24 mouse cellular contexts compared by ENCODE assay signal in the genomic region with DNA sequence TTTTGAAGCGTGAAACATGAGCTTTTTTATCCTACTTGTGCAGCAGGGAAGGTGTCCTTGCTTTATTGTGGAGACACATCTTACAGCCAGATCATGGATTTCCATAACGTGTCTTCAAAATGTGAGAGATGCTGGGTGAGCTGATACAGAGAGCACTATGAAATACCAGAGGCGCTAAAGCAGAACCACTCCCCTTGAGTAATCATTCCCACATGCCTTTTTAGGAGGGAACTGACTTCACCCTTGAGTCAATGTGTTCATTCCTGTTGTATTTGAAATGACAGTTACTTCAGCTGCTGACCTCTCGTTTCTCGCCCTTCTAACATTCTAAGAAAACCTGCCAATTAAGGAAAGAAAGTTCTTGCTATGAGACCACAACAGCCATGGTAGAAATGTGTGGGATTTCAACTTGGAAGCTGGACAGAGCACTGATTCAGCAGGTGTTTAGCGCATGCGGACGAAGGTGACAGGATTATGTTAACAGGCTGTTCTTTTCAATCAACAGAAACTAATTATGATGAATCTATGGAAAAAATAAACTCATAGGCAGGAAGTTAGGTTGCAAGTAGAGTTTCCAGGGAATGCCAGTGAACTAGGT. TPM values are rescaled to one million over a fixed set of nuclear protein-coding genes. Genes with fewer than 3 reads are reported as not detected.
A peak's percentile ranks its signal among the peaks of the same experiment; 100 is the strongest.
DNase-seq lines count a peak whose midpoint lies in the region; ATAC-seq and TF ChIP-seq lines count a peak whose summit lies in the region.
"Had no signal": no experiment of that assay in that cellular context is flagged by ENCODE, and none has a peak within 500 bp of the region (broad histone marks: within the 10 kb centered on the region; RNA-seq: fewer than 3 reads in every experiment).

No protein-coding gene starts in this region.

- DNase-seq in lung, postnatal 0 days (ENCODE audit: low spot score), result peak; percentile 76
- no peak for DNase-seq in lung, postnatal 14 days
- DNase-seq in cerebellum, adult 11-12 months, result no peak
- no peak for DNase-seq in heart, postnatal 25 days (ENCODE audit: low spot score)
- no peak for DNase-seq in kidney, postnatal 14 days
- DNase-seq: adrenal gland, adult 2 months; adrenal gland, postnatal 14 days; cerebellum, adult 11 months; cerebellum, adult 9-10 months; cerebellum, postnatal 14 days; forebrain, postnatal 0 days; gastrocnemius, adult 2 months; gastrocnemius, postnatal 14 days; heart, adult 11 months; heart, postnatal 36 days had no signal

- H3K4me1 ChIP-seq in lung, postnatal 0 days (ENCODE audit: insufficient read depth, low read depth, low read length), result no peaks in the 10 kb centered on the region
- H3K4me1 ChIP-seq in embryonic fibroblast, embryonic 13.5 days (ENCODE audit: control insufficient read depth, insufficient read depth, low read length), result peaks cover 5% of the 10 kb centered on the region
- H3K4me1 ChIP-seq: embryonic facial prominence, embryonic 13.5 days; hindbrain, embryonic 10.5 days; hindbrain, embryonic 13.5 days; intestine, embryonic 15.5 days had no signal

- no peaks in the 10 kb centered on the region for H3K9me3 ChIP-seq in lung, postnatal 0 days (ENCODE audit: low read length)
- H3K9me3 ChIP-seq: embryonic facial prominence, embryonic 13.5 days; hindbrain, embryonic 10.5 days; hindbrain, embryonic 13.5 days; intestine, embryonic 15.5 days had no signal

- no peak overlapping the region for H3ac ChIP-seq in C2C12 (ENCODE audit: control insufficient read depth, insufficient read length, low read depth)

- TF ChIP-seq POLR2A in embryonic fibroblast, embryonic 13.5 days (IDR thresholded peaks at IDR 0.05; ENCODE audit: low read depth, low read length), result no peak

- no peak overlapping the region for H3K9ac ChIP-seq in lung, postnatal 0 days (replicated peaks; ENCODE audit: low read depth)
- H3K9ac ChIP-seq: embryonic facial prominence, embryonic 13.5 days; forebrain, postnatal 0 days; hindbrain, embryonic 13.5 days; intestine, embryonic 15.5 days had no signal

- WGBS in lung, postnatal 0 days, result 55% methylated on average over 8 of the region's 8 CpGs

- no peaks in the 10 kb centered on the region for H3K79me3 ChIP-seq in C2C12 (ENCODE audit: low read depth)

- no peaks in the 10 kb centered on the region for H3K36me3 ChIP-seq in lung, postnatal 0 days (ENCODE audit: insufficient read depth, low read length)
- no peaks in the 10 kb centered on the region for H3K36me3 ChIP-seq in C2C12 (ENCODE audit: control insufficient read depth, insufficient read depth)
- H3K36me3 ChIP-seq: embryonic facial prominence, embryonic 13.5 days; hindbrain, embryonic 10.5 days; hindbrain, embryonic 13.5 days; intestine, embryonic 15.5 days had no signal

- H3K4me3 ChIP-seq in lung, postnatal 0 days (ENCODE audit: low read depth, low read length), result no peak overlapping the region
- H3K4me3 ChIP-seq in C2C12 (ENCODE audit: insufficient read depth, poor library complexity, severe bottlenecking), result no peak overlapping the region
- H3K4me3 ChIP-seq in embryonic fibroblast, embryonic 13.5 days (ENCODE audit: insufficient read depth, low read length), result no peak overlapping the region
- H3K4me3 ChIP-seq: embryonic facial prominence, embryonic 13.5 days; gastrocnemius, adult 2 months; hindbrain, embryonic 10.5 days; hindbrain, embryonic 13.5 days; intestine, embryonic 15.5 days had no signal

- no peak overlapping the region; the same call in 1 of the 2 replicates for H3K27ac ChIP-seq in lung, postnatal 0 days (ENCODE audit: low read length)
- H3K27ac ChIP-seq in embryonic fibroblast, embryonic 13.5 days (ENCODE audit: insufficient read depth, low read length), result peak overlapping the region; percentile 76; the same call in 1 of the 2 replicates
- H3K27ac ChIP-seq: embryonic facial prominence, embryonic 13.5 days; gastrocnemius, adult 2 months; hindbrain, embryonic 10.5 days; hindbrain, embryonic 13.5 days; intestine, embryonic 15.5 days had no signal

- ATAC-seq in lung, postnatal 0 days, result peak; percentile 62
- ATAC-seq: forebrain, embryonic 14.5 days; forebrain, postnatal 0 days; hindbrain, embryonic 16.5 days; intestine, embryonic 15.5 days had no signal

- H3K27me3 ChIP-seq in lung, postnatal 0 days (replicated peaks; ENCODE audit: insufficient read depth, low read length), result no peaks in the 10 kb centered on the region
- no peaks in the 10 kb centered on the region for H3K27me3 ChIP-seq in C2C12 (ENCODE audit: control insufficient read depth, insufficient read depth, insufficient read length)
- H3K27me3 ChIP-seq: embryonic facial prominence, embryonic 13.5 days; hindbrain, embryonic 13.5 days; intestine, embryonic 15.5 days had no signal

- intact Hi-C loops in heart, postnatal 25 days (cut with DNase I), result no loop called here

- no peak overlapping the region for H3K4me2 ChIP-seq in lung, postnatal 0 days (replicated peaks; ENCODE audit: low read depth, low read length)
- H3K4me2 ChIP-seq: embryonic facial prominence, embryonic 13.5 days; heart, embryonic 11.5 days; hindbrain, embryonic 13.5 days; intestine, embryonic 15.5 days had no signal

- peak; percentile 39; the same call in 1 of the 2 replicates for TF ChIP-seq EP300 in lung, postnatal 0 days (IDR thresholded peaks at IDR 0.05)

- no peaks in the 10 kb centered on the region for H3K79me2 ChIP-seq in C2C12 (ENCODE audit: control insufficient read depth, insufficient read depth)

- no peak for TF ChIP-seq CTCF in lung, postnatal 0 days (IDR thresholded peaks at IDR 0.05)
- TF ChIP-seq CTCF in C2C12 (IDR thresholded peaks at IDR 0.05; ENCODE audit: control insufficient read depth, insufficient read depth, insufficient read length), result no peak
- TF ChIP-seq CTCF in embryonic fibroblast, embryonic 13.5 days (IDR thresholded peaks at IDR 0.05; ENCODE audit: borderline replicate concordance, insufficient read depth, low read length), result no peak

TF ChIP-seq in C2C12, 6 proteins besides CTCF, POLR2A, EP300 and RAD21:
- TF ChIP-seq FOSL1 (IDR thresholded peaks at IDR 0.05; ENCODE audit: insufficient read depth, low read length, poor library complexity, severe bottlenecking) (no peak), MAX (IDR thresholded peaks at IDR 0.05) (no peak), MYOD1 (IDR thresholded peaks at IDR 0.05; ENCODE audit: control insufficient read depth, insufficient read length, low read depth) (peak; percentile 55)

RNA-seq across cellular contexts. Expression of a gene that starts 27.5 kb away (rescaled TPM):
- polyA plus RNA-seq in lung, postnatal 0 days (2015; fragmentation: Nextera tagmentation; extraction: Ambion mirVana), result 982 and 1,058 TPM in 2 replicates
- 42.8 TPM for polyA plus RNA-seq in C2C12 (2012; fragmentation: generic; extraction: Trizol)
- polyA plus RNA-seq in embryonic fibroblast, embryonic 13.5 days (2011; ENCODE audit: insufficient read length, low read depth, missing spikeins), result 266 and 409 TPM in 2 replicates
- total RNA-seq in heart, postnatal 25 days (2021), result 100 to 1,000 TPM; 114 to 123 TPM
